Mouse (Mus musculus) thymus, adult 18-20 months (tissue): ENCODE results near the gene Mtg2.
A peak's percentile ranks its signal among the peaks of the same experiment; 100 is the strongest.

Source experiments
- DNase-seq, 2 experiments: peaks; one replicate each; pipeline ENCODE4 v3.0.0; 2022; ENCODE audit warnings: mixed read lengths in 2 of 2

Mtg2 gene

DNA sequence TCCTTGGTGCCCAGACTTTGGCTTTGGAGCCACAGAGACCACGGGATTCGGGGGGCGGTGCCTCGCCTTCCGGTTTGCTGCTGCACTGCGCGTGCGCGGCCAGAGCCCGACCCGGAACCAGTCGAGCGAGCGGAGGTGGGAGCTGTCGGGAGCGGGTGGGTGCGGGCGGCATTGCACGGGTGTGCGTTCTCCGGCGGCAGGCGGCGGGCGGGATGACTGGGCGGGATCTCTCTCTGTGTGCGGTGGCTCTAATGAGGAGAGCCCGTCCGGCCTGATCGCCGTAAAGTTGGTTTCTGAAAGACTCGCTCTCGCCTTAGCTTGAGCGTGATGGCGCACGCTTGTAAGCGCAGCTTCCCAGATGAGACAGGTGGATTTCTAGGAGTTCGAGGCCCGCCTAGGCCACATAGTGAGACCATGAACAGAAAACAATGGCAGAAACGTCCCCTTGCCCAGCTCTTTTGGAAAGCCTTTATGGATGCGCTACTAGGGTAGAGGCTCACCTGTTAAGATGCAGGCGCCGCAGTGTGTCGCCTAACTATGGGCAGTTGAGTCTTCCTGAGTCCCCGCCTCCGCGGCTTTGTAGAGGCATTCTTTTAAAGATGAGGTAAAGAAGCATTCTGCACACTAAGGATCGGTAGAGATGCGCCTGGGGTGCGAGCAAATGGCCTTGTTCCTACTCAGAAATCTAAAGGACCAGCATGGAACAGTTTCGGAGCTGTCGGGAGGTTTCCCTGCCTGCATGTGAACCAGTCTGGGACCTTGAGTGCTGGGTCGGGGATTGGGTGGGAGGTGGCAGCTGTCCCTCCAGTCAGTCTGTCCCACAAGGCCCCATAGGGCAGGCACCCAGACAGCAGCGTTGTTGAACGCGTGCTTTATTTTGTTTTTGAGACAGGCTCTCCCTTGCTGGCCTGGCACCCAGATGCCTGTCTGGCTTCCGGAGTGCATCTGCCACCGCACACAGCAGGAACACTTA is at the start of gene Mtg2:
TSS of gene Mtg2 (plus strand) at position 108 of the 973 bp plus-strand sequence.
- peak; percentile 86 to 90 for DNase-seq

DNA sequence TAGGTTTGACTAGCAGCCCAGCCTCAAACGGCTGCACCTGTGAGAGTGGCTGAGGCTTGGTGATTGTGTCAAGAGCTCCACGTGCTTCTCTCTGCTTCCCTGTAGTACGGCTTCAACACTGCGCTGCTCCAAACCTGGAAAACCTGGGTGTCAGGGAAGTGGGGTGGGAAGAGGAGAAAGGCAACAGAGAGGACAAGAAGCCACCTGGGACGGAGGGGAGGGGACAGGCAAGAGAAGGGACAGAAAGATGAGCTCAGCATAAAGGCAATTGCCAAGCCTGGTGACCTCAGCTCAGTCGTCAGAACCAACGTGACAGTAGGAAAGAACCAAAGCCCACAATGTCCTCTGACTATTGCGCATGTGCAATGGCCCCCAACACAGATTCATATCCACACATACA is 49.5 kb upstream of the Mtg2 start:
- no peak for DNase-seq

DNA sequence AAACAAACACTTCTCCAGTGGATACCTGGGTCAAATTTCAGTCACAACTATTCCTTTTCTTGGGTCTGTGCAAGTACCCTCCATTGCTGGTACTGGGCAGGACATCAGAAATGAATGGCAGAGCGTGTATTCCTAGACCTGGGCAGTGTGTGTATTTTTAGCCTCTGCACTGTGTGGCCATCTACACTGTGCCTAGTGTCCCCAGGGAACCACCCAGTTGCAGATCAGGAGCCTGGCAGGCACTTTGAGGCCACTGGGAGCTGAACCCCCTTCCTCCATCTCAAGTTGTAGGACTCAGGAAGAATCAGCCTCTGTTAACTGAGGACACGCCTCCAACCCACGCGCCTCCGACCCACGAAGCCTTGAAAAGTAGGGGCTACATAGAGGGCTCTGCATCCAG is 47.6 kb upstream of the Mtg2 start:
- DNase-seq, result no peak

DNA sequence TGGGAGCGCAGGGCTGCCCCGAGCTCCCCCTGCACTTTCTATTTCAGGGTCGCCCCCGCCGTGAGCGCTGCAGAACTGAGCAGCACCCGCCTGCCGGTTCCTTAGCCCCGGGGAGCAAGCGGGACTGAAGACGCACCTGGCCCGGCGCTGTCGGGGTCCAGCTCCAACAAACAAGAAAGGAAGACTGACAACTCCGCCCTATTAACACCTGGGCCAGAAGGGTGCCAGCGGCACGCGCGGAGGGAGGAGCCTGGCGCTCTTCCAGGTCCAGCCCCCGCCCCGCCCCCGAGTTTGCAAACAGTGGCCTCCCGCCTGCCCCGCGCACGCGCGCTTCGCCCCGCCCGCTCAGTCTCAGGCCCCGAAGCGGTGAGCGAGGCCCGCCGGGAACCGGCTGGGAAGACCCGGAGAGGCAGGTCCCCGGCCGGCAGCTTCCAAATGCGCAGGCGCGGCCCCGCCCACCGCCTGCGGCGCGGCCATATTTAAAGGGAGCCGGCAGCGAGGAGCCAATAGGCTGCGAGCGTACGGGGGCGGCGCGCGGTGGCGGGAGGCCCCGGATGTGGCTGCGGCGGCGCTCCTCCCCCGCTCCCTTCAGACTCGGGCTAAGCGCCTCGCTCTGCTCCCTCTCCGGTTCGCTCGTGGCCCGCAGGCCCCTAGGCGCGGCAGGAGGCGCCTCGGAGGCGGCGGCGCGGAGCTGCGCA is 45.8 kb upstream of the Mtg2 start, which contains the start of gene Lsm14b:
TSS of gene Lsm14b (plus strand) at position 587 of the 698 bp plus-strand sequence.
- DNase-seq, result peak; percentile 99

DNA sequence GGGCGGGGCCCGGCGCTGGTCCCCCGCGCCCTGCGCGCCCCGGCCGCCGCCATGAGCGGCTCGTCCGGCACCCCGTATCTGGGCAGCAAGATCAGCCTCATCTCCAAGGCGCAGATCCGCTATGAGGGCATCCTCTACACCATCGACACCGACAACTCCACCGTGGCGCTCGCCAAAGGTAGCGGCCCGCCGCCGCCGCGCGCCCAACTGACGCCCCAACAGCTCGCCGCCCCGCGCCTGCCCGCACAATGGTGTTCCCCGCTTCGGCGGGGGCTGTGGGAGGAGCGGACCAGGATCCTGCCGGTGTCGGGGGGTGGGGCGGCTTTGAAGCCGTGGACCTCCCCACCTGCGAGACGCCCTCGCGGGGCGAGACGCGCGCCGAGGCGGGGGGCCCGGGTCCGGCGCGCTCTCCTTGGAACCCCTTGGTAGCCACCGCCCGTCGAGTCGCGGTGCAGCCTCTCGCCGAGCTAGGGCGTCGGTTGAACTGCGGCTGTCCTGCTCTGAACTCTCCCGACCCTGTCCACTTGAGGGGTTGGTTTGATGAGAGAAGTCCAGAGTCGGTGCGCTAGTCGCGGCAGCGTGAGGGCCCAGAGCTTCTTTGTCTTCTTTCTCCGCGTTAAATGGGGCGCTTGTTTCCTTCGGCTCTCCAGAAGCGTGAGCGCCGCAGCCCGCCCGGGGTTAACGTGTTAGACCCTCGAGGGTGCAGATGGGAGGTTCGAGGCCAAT is 45.1 kb upstream of the Mtg2 start:
- DNase-seq, result peak; percentile 63 to 67

DNA sequence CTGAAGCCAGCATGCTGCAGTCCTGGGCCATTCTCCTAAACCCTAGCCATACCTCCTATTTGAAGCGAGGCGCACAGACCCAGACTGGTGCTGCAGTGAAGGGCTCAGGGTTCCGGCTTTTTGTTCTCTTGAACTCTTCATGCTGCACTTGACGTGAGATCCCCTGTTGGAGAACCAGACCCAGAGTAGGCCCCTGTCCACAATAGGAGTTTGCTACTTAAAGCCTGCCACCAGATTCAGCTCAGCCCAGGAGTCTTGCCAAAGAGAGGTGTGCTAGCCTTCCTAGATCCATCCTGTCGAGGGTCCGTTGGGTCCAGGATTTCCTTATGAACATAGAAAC is 44.6 kb upstream of the Mtg2 start:
- no peak for DNase-seq

DNA sequence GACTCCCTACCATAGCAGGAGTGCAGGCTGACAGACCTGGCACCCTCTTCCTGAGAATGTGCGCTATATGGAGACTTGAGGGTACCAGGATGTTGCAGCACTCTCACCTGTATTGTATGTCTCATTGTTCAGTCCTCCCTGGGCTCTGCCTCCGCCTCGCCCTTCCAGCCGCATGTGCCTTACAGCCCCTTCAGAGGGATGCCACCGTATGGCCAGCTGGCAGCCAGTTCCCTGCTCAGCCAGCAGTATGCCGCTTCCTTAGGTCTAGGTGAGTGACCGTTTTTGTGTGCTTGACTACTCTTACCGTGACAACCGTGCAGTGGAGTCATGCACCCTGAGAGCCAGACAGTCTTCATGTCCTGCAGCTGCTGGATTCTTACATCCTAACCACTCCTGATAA is 42.6 kb upstream of the Mtg2 start:
- no peak for DNase-seq

DNA sequence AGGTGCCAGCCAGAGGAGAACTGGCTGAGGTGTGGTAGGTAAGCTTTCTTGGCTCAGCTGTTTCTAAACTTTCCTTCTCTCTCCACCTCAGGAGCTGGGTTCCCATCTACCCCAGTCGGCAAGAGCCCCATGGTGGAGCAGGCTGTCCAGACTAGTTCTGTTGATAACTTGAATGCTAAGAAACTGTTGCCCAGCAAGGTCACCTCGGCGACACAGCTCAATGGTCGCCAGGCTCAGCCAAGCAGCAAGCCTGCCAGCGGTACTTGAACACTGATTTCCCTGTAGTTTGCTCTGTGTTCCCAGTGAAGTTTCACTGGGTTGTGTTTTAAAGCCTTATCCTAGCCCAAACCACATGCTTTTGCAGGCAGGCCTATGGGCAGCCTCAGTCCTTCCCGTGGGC is 39.1 kb upstream of the Mtg2 start:
- DNase-seq, result no peak

DNA sequence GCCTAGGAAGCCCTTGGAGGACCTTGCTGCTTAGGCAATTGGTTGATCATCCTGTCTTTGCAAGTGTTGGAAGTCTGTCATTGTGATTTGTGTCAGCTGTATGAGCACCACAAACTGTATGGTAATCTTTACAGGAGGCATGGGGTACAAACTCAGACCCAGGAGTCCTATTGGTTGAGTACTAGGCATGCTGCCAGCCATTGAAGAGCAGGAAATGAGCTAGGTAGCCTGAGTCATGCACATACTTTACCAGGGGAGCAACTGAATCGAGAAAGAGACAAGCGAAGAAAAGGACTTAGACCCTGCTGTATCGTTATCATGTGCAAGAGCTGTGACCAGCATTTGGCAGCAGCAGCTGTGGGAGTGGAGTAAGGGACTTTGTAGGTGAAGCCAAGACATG is 37.5 kb upstream of the Mtg2 start:
- no peak for DNase-seq

DNA sequence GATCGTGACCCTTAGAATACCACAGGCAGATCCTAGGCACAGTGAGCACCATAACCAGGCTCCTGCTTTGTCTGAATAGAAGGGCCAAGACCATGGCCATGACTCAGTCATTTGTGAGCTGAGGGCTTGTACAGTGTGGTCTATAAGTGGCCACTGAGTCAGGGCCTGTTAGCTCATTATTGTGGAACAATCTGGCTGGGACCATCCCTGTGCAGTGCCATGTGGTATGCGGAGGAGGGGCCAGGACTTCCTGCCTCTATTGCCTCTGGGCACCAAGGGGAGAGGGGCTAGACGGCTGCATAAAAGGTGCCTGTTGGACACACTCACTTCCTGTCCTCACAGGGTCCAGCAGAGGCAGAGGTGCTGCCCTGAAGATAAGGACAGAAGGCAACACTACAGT is 36.4 kb upstream of the Mtg2 start:
- no peak for DNase-seq

DNA sequence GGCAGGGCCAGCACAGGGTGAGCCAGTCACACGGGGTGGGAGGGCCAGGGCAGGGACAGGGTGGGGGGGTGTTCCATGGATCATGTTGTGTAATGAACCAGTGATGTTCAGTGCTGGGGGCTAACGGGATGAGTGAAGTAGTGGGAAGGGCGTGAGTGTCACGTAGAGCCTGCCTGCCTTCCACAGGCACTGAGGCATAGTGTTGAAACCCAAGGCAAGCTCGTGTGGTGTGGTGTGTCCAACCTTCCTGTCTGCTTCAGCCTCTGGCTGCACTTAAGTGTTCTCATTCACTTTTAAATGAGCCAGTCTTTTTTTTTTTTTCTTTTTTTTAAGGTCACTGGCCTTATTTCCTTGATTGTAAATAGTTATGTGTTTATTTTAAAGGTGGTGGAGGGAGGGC is 35.6 kb upstream of the Mtg2 start:
- DNase-seq, result no peak

DNA sequence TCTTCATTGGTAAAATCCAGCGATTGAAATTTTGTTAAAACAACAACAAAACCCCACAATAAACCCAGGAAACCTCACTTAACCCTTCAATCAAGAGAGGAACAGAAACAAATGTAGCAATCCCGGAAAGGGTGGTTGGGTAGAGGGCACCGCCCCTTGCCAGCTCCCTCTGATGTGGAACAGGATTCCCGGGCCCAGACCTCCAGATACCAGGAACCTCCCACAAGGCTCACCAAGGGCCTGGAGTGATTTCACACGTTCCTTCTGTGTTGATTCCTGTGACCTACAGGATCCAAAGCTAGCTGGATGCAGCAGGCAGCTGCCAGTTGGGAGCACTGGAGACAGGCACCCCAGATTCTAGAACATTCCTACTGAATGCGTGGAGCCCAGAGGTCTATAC is 30.0 kb upstream of the Mtg2 start:
- no peak for DNase-seq

DNA sequence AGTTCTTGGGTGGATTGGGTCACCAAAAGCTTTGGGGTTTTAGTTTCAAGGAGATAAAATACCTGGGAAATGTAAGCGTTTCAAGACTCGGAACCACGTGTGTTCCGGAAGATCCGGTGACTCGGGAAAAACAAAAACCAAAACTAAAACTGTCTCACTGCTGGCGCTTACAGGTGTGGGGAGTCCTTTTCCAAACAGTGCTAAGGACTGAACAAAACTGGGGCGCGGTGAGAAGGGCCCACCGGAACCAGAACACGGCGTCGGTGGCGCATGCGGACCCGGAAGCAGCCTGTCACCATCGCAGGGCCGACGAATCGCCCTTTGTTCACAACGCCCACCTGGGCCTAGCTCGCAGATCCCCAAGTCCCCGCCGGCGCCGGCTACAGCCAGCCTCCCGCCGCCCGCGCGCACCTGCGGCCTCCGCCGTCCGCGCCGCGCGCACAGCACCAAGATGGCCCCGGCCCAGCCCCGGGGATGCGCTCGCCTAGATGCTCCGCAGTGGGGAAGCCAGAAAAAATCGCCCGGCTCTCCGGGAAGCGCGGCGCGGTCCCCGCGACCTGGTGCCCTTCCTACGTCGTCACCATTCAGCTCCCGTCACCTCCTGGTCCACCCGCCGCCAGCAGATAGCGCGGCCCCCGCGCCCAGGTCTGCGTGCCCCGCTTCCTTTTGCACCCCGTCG is 28.7 kb upstream of the Mtg2 start:
- DNase-seq, result peak in 1 of 2 experiments; percentile 42

DNA sequence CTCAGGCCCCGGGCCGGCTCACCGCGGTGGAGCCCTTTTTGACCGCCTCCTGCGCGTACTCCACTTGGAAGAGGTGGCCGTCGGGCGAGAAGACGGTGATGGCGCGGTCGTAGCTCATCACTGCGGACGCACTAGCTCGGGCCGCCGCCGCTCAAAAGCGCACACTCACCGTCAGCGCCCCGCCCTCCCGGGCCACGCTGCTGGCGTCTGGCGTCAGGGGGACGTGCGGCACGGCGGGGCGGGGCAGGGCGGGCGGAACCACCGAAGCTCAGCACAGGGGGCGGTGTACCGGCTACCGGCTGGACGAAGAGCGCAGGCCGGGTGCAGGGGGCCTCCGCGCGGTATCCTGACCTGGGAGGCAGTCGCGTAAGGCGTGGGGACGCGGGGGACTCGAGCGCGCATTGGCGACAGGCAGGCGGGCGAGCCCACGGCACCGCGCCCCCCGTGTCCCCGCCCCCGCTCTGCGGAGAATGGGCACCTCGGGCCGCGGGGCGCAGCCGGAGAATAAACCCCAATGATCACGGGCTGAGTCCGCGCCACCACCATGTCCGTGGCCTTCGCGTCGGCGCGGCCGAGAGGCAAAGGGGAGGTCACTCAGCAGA is 28.0 kb upstream of the Mtg2 start, which contains the start of the genes Psma7 and Ss18l1:
TSS of gene Psma7 (minus strand) at position 178 of the 602 bp plus-strand sequence.
TSS of gene Ss18l1 (plus strand) at position 254 of the 602 bp plus-strand sequence.
- DNase-seq, result peak; percentile 80 to 81

DNA sequence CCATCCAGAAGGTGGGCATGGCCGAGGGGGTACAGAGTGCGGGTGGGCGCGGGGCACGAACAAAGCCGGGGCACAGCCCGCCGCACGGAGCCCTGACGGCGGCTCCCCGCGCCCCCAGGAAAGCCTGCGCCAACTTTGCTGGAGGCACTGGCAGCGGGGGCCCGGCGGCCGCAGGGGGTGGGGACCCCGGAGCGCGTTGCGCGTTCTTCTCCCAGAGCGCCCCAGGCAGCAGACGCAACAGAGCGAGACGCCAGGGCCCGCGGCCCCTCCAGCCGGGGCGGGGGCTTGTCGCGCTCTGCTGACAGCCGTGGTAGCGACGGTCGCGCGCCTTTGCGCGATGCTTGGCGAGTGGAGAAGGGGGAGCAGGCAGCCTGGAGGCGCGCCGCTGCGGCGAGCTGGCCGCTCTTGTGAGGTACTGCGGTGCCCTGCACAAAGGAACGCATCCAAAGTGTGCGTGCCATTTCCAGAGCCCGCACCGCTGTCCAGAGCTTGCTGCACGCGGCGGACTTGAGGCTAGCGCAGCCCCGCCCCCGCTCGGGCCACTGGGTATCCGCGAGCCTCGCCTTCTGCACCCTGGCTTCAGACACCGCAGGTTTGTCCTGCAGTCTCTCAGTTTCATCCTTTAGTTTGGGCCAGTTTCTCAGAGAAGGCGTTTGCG is 27.4 kb upstream of the Mtg2 start:
- DNase-seq, result peak; percentile 53 to 66

DNA sequence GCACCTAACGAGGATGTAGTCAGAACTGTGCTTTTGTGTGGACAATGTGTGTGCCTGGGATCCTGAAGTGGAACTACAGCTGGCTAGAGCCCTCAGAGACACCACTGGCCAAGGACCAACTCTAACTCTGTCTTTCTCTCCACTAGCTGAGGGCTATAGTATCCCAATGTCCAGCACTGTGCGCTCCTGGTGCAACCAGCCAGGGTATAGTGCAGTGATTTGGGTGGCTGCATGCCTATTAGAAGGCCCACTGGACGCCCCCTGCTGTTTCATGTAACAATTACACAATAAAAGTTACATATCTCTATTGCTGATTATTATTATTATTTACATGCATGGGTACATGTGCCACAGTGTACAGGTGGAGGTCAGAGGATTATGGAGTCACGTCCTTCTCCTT is 25.1 kb upstream of the Mtg2 start:
- no peak for DNase-seq

DNA sequence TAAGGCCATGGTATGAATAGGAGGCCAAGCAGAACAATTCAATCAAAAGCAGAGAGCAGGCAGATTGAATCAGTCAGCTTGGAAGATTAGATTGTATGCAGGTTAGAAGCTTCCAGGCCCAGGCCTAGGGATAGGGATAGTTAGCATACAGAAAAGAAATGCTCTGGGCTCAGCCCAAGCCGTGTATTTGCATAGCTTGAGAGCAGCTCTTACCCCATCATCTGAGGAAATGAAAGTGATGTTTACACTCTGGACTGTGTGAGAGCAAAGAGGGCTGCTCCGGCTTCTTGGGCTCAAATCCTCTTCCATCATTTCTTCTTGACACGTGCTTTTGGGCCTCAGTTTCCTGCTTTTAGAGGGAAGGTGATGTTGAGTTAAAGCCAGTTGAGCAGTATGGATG is 22.8 kb upstream of the Mtg2 start:
- DNase-seq, result no peak

DNA sequence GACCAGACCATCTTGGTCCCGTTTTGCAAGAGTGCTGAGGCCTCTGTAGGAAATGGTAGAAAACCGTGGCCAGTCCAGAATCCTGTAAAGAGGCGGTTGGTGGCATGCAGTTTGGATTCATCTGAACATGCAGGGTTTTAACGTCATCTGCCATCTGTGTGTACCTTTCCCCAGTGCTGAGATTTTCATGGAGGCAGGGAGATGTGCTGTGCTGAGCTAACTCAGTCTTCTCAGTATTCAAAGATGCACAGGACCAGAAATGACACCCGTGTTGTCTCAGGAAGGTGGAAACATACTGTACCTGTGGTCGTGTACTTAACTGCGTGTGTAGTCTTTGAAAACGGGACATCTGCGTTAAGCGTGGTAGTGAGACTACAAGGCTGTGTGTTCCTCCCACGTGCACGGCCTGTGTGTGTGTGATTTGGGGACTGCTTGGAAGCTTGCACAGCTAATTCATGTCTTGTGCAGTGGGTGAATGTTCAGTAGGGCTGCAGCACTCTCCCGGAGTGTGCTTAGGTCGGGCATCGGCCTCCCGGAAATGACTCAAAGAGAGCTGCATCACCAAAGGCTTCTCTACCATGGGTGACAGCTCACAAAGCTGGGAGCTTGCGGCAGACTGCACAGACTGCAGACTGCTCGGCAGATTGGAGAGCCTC is 22.3 kb upstream of the Mtg2 start:
- DNase-seq, result no peak

DNA sequence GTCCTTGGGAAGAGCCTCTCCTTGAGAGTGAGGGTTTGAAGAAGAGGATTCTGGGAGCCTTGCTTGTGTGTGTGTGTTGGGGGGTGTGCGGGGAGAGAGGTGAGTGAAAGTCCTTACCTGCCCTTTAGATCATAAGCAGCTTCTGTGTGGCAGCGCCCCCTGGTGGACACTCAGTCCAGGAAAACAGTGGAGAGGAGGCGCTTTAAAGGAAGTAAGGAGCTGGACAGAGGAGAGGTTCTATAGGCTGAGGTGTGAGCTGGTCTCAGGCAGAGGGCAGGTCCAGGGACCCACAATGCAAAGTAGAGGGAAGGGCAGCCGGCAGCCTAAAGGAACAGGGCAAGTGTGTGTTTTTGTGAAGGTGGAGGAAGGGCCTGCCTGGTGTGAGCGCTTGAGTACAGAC is 19.4 kb upstream of the Mtg2 start:
- peak; percentile 59 to 68 for DNase-seq

DNA sequence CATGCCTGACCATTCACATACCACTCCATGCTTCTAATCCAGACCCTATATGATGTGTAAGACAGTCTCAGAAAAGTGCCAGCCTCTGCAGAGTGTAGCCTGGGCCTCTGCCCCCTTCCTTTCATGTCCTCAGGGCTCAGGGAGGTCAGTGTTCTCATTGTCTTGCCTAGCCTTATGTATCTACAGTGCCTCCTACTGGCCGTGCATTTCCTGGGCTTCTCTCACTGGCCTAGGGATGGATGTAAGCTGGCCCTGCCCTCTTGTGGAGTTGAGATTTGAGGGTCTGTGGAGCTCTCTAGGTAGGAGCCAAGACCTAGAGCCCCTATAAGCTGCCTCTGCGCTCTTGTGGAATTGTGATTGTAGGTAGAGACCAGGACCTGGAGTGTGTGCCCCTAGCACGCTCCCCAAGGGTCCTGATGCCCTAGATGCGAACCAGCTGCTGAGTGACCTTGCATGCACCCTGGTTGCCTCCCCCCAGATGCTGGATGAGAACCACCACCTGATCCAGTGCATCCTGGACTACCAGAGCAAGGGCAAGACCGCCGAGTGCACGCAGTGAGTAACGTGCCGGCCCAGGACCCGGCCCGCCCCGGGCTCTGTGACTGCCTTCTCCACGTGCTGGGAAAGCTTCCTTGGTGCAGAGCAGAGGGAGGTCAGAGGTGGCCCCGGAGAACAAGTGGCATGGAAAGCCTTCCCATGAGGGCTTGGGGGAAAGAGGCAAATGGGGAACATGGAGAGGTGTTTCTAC is 18.2 kb upstream of the Mtg2 start:
- no peak for DNase-seq
